Mouse (Mus musculus): ENCODE data around the gene Klhl31.

DNA sequence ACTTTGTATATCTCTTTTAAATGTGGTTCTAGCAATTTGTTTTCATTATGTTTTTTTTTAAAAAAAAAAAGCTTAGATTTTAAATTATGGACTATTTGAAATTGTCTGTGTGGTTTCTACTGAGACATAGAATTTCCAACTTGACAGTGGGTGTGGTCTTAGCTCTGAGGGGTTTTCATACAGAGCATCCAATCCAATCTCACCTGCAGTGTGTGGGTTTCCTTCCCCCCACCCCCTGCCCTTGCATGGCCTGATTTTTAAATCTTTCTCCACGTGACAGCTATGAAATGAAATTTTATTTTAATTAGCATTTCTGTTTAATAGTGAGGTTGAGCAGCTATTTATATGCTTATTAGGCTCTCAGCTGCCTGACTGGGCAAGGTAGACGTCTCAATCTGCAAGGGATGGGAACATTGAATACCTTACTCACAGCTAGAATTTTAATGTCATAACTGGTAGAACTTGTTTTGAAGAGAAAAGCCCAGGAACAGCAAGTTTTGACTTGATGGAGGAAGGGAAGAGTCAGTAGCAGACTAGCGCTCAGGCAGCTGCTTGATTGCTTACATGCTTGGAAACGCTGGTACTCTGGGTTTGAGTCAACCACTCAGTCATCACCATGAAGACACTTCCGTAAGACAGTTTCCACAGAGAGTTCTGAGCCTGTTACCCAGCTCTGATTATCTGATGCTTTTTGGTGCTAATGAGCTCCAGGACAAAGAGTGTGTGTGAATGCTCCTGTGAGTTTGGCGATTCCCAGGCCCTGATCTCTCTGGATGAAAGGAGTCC, 49.3 kb upstream of the Klhl31 start:
- no peak for TF ChIP-seq POLR2A (IDR thresholded peaks at IDR 0.05; ENCODE audit: control insufficient read depth, extremely low read depth, insufficient read depth, low read length, poor library complexity)
- TF ChIP-seq CTCF (IDR thresholded peaks at IDR 0.05; ENCODE audit: borderline replicate concordance, control insufficient read depth, extremely low read depth, insufficient read depth, low read length, poor library complexity) = no peak

All from thymus, adult 2 months (tissue).